Comparison of ENCODE assay signal across 8 mouse cellular contexts in genomic region chr1:93342648-93343503, GRCm38 (mm10). TPM values are rescaled to one million over a fixed set of nuclear protein-coding genes. Genes with fewer than 3 reads are reported as not detected.
DNase-seq lines count a peak whose midpoint lies in the region; ATAC-seq and TF ChIP-seq lines count a peak whose summit lies in the region.

Ppp1r7 (plus strand) TSS chr1:93342854.
Pask (minus strand) TSS chr1:93343482.

- peak; percentile 98 for DNase-seq in A20 (ENCODE audit: low read depth, low spot score)
- DNase-seq in heart, adult 9 months (ENCODE audit: low spot score in 2 of 2), result peak; percentile 94 to 96
- DNase-seq in monocyte, adult 2 months (ENCODE audit: low read depth in 1 of 2, low spot score in 2 of 2), result peak; percentile 88 to 90
- DNase-seq in spleen, postnatal 36 days (ENCODE audit: low spot score in 2 of 2), result peak; percentile 94 to 95

- TF ChIP-seq POLR2A in bone marrow macrophage, adult 2 months (IDR thresholded peaks at IDR 0.05; ENCODE audit: borderline replicate concordance, low read depth, low read length), result no peak
- peak; percentile 24; the same call in 1 of the 2 replicates for TF ChIP-seq POLR2A in embryonic fibroblast, embryonic 13.5 days (IDR thresholded peaks at IDR 0.05; ENCODE audit: low read depth, low read length)

- no peak for TF ChIP-seq CTCF in bone marrow macrophage, adult 2 months (IDR thresholded peaks at IDR 0.05; ENCODE audit: low read depth, low read length)
- no peak for TF ChIP-seq CTCF in embryonic fibroblast, embryonic 13.5 days (IDR thresholded peaks at IDR 0.05; ENCODE audit: borderline replicate concordance, insufficient read depth, low read length)

- under 1% methylated on average over 63 of the region's 63 CpGs for WGBS in kidney, embryonic 14.5 days
- under 1% methylated on average over 63 of the region's 63 CpGs for WGBS in limb, embryonic 15.5 days

- H3K27me3 ChIP-seq in kidney, embryonic 14.5 days (ENCODE audit: control insufficient read depth, insufficient read depth, low read length), result no peaks in the 10 kb centered on the region
- H3K27me3 ChIP-seq in limb, embryonic 15.5 days, result no peaks in the 10 kb centered on the region

- H3K9me3 ChIP-seq in kidney, embryonic 14.5 days (ENCODE audit: control insufficient read depth, low read length), result no peaks in the 10 kb centered on the region
- H3K9me3 ChIP-seq in limb, embryonic 15.5 days, result no peaks in the 10 kb centered on the region

- peaks cover 10% of the 10 kb centered on the region for H3K4me1 ChIP-seq in bone marrow macrophage, adult 2 months (ENCODE audit: control insufficient read depth, insufficient read depth, low read length)
- peaks cover 3% of the 10 kb centered on the region; the same call in 1 of the 2 replicates for H3K4me1 ChIP-seq in embryonic fibroblast, embryonic 13.5 days (ENCODE audit: control insufficient read depth, insufficient read depth, low read length)
- H3K4me1 ChIP-seq in kidney, embryonic 14.5 days (ENCODE audit: control insufficient read depth, insufficient read depth, low read length), result peaks cover 12% of the 10 kb centered on the region
- peaks cover 14% of the 10 kb centered on the region for H3K4me1 ChIP-seq in limb, embryonic 15.5 days

- peak within 1 kb of the TSS; percentile 81 for H3K9ac ChIP-seq in kidney, embryonic 14.5 days (ENCODE audit: low read depth, low read length)
- peak within 1 kb of the TSS; percentile 87 for H3K9ac ChIP-seq in limb, embryonic 15.5 days

- peak within 1 kb of the TSS; percentile 6; the same call in 1 of the 2 replicates for H3K27ac ChIP-seq in bone marrow macrophage, adult 2 months (ENCODE audit: insufficient read depth, low read depth, low read length)
- no peak within 1 kb of the TSS for H3K27ac ChIP-seq in embryonic fibroblast, embryonic 13.5 days (ENCODE audit: insufficient read depth, low read length)
- peak within 1 kb of the TSS; percentile 47; the same call in 1 of the 2 replicates for H3K27ac ChIP-seq in kidney, embryonic 14.5 days (ENCODE audit: low read depth, low read length)
- peak within 1 kb of the TSS; percentile 79 for H3K27ac ChIP-seq in limb, embryonic 15.5 days

- H3K36me3 ChIP-seq in kidney, embryonic 14.5 days (ENCODE audit: control insufficient read depth, insufficient read depth, low read length), result peaks cover 16% of the 10 kb centered on the region
- peaks cover 13% of the 10 kb centered on the region for H3K36me3 ChIP-seq in limb, embryonic 15.5 days

- H3K4me3 ChIP-seq in bone marrow macrophage, adult 2 months (ENCODE audit: insufficient read depth, low read length), result peak within 1 kb of the TSS; percentile 83
- H3K4me3 ChIP-seq in embryonic fibroblast, embryonic 13.5 days (ENCODE audit: insufficient read depth, low read length), result peak within 1 kb of the TSS; percentile 93
- peak within 1 kb of the TSS; percentile 96 for H3K4me3 ChIP-seq in kidney, embryonic 14.5 days (ENCODE audit: low read length)
- H3K4me3 ChIP-seq in limb, embryonic 15.5 days, result peak within 1 kb of the TSS; percentile 98

- peak; percentile 95 for ATAC-seq in kidney, embryonic 14.5 days (ENCODE audit: low FRiP score, low TSS enrichment)
- peak; percentile 97 for ATAC-seq in limb, embryonic 15.5 days (ENCODE audit: insufficient number of reproducible peaks, low FRiP score, low TSS enrichment, low read depth)

- H3K4me2 ChIP-seq in kidney, embryonic 14.5 days (replicated peaks; ENCODE audit: low read depth, low read length), result peak within 1 kb of the TSS; percentile 67
- peak within 1 kb of the TSS; percentile 84 for H3K4me2 ChIP-seq in limb, embryonic 15.5 days

RNA-seq across cellular contexts. Expression of gene Ppp1r7, which starts in this region (rescaled TPM):
- 25.8 and 29.2 TPM in 2 replicates for polyA plus RNA-seq in bone marrow macrophage, adult 2 months (2012; ENCODE audit: insufficient read depth, insufficient read length, missing spikeins)
- polyA plus RNA-seq in embryonic fibroblast, embryonic 13.5 days (2011; ENCODE audit: insufficient read length, low read depth, missing spikeins), result 46.8 and 49.1 TPM in 2 replicates
- polyA plus RNA-seq in kidney, embryonic 14.5 days (2014; fragmentation: Nextera tagmentation; extraction: Ambion mirVana), result 64.0 and 66.1 TPM in 2 replicates
- 48.0 and 55.7 TPM in 2 replicates for polyA plus RNA-seq in limb, embryonic 15.5 days (2015; fragmentation: Nextera tagmentation; extraction: Ambion mirVana)

RNA-seq across cellular contexts. Expression of gene Pask, which starts in this region (rescaled TPM):
- polyA plus RNA-seq in bone marrow macrophage, adult 2 months (2012; ENCODE audit: insufficient read depth, insufficient read length, missing spikeins), result 3.8 and 4.6 TPM in 2 replicates
- polyA plus RNA-seq in embryonic fibroblast, embryonic 13.5 days (2011; ENCODE audit: insufficient read length, low read depth, missing spikeins), result 7.4 and 11.2 TPM in 2 replicates
- polyA plus RNA-seq in kidney, embryonic 14.5 days (2014; fragmentation: Nextera tagmentation; extraction: Ambion mirVana), result 11.1 and 20.3 TPM in 2 replicates
- polyA plus RNA-seq in limb, embryonic 15.5 days (2015; fragmentation: Nextera tagmentation; extraction: Ambion mirVana), result 12.3 and 13.1 TPM in 2 replicates
